Mouse (Mus musculus): ENCODE measurements around the gene Gemin2.
"Not testable (repeated sequence)": the region's sequence is repeated elsewhere in the genome, so short reads cannot be mapped to it uniquely, and the experiment has no call there.

The Gemin2 gene

DNA sequence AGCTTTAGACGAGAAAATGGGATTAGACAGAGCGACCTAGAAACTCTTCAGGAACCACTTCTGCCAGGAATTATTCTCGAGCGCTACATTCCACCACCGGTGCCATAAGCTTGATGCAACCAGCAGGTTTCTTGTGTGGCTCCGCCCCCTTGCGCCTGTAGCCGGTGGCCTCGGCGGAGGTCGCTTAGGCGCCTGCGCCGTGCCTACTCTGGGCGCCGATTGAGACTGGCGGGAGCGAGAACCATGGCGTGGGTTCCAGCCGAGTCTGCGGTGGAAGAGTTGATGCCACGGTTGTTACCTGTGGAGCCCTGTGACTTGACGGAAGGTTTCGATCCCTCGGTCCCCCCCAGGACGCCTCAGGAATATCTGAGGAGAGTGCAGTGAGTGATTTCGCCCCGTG is at the start of gene Gemin2:
Gene Gemin2, plus strand, starts transcription at position 160 of the 400 bp plus-strand sequence.
- peak; percentile 88 for DNase-seq (ENCODE audit: extremely low read depth, insufficient read length, low spot score)

- DNase-seq (ENCODE audit: extremely low read depth, insufficient read length, low spot score), result no peak
These were observed 48.6 kb upstream of the Gemin2 start for GRCm38 (mm10) chr12:58964583-58964982.

DNA sequence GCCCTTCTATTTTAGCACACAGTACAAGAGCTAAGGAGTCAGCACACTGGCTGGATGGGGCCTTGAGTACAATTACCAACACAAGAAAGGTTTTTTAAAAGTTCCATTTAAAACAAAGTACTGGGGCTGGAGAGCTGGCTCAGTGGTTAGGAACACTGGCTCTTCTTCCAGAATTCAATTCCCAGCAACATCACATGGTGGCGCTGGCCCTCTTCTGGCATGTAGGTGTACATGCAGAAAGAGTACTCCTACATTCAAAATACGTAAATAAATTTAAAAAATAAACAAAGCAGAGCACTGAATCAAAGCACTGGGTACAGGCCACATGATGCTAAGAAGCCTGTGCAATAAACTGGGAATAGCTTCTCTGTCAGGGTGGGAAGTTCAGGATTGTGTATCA is 36.2 kb upstream of the Gemin2 start:
- DNase-seq (ENCODE audit: extremely low read depth, insufficient read length, low spot score), result no peak

DNA sequence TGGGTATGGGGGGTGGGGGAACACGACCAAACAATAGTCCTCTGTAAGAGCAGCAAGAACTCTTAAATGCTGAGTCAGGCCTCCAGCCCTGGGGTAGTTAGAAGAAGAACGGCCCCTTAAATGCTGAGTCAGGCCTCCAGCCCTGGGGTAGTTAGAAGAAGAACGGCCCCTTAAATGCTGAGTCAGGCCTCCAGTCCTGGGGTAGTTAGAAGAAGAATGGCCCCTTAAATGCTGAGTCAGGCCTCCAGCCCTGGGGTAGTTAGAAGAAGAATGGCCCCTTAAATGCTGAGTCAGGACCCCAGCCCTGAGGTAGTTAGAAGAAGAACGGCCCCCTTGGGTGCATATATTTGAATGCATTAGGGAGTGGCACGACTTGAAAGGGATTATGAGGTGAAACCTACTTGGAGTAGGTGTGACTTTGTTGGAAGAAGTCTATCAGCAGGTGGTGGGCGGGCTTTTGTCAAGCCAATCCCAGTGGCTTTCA is 32.0 kb upstream of the Gemin2 start:
- not testable (repeated sequence) for DNase-seq (ENCODE audit: extremely low read depth, insufficient read length, low spot score)

DNA sequence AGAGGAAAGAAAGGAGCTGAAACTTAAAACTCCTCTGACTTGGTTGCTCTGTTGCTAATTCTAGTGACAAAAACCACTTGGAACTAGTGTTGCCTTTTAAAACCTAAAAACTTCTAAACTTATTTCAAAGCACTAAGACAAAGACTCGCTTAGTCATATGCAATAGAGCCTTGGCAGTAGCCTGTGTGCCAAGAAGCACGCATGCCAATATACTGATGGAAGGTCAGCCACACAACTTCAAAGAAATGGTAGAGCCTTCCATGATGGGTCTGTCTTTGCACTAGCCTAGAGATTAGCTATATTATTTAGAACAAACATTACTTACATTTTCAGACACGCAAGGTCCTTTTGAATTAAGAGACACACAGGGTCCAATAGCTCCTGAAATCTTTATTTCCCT is 27.4 kb upstream of the Gemin2 start:
- DNase-seq (ENCODE audit: extremely low read depth, insufficient read length, low spot score), result no peak

DNA sequence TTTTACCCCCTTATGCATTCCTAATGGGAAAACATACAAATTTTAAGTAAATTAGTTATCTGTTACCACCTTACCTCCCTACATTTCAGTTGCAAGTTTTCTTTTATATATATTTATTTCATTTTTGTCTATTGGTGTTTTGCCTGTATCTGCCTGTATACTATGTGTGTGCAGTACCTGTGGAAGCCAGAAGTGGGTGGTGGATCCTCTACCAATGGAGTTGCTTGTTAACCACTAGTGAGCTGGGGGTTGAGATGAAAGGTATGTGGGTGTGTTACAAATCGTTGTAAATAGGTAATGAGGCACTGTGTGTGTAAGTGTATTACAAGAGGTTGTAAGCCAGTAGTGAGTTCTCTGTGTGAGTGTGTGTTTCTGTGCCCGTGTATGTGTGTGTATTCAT is 2.7 kb upstream of the Gemin2 start:
- DNase-seq (ENCODE audit: extremely low read depth, insufficient read length, low spot score), result peak; percentile 13

DNA sequence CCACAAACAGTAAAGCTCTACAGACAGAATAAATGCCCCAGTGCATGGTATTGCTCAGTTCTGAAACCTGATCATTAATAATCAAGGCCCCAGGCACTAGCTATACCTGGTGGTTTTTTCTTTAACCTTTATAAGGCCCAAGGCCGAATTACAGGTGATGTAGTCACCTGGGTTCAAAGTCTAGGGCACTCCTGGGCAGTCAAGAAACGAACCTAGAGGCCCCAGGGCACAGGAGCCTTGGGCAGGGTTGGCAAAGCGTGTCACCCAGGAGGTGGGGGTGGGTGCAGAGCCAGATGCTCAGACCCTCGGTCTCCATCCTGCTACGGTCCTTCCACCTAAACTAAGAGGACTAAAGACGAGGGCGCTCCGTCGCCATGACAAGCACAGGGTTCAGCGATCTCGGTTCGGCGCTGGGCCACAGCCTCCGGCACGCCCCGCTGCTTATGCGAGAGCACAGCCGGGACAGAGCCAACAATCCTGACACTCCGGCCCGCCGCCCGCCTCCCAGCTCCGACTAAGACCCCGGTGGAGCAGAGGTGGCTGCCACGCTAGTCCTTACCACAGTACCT is 1.8 kb upstream of the Gemin2 start:
- DNase-seq (ENCODE audit: extremely low read depth, insufficient read length, low spot score), result no peak

- peak; percentile 99 for DNase-seq (ENCODE audit: extremely low read depth, insufficient read length, low spot score)
These were observed 1.1 kb upstream of the Gemin2 start, which contains the start of gene Sec23a for GRCm38 (mm10) chr12:59011844-59012709. Sec23a (minus strand) TSS chr12:59012017.

DNA sequence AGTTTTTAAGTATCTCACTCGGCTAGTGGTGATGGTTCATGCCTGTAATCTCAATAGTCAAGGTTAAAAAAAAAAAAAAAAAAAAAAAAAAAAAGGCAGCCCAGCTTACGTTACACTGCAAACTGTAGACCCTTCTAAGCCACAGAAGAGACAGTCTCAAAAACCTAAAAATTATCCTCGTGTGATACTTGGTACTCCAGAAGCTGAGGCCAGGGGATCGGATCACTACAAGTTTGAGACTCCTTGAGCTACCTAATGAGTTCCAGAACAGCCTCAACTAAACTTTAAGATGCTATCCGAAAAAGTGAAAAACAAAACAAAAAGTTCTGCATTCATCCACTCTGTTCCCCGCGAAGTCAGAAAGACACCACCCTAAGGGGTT is 492 bp upstream of the Gemin2 start:
- DNase-seq (ENCODE audit: extremely low read depth, insufficient read length, low spot score), result no peak

DNA sequence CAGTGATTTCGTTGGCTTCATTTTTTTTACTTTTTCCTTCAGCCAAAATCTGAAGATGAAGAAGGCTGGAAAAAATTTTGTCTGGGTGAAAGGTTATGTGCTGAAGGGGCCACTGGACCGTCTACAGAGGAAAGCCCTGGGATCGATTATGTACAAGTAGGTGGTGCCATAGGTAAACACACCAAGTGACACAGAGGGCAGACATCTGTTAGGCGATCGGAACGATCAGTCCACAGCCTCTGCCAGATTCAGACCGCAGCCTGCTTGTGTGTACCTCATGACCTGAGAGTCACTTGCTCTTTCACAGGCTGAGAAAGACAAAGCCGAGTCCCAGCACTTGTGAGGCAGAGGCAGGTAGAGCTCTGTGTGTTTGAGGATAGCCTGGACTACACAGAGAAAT is 4.8 kb downstream of the Gemin2 start:
- no peak for DNase-seq (ENCODE audit: extremely low read depth, insufficient read length, low spot score)

DNA sequence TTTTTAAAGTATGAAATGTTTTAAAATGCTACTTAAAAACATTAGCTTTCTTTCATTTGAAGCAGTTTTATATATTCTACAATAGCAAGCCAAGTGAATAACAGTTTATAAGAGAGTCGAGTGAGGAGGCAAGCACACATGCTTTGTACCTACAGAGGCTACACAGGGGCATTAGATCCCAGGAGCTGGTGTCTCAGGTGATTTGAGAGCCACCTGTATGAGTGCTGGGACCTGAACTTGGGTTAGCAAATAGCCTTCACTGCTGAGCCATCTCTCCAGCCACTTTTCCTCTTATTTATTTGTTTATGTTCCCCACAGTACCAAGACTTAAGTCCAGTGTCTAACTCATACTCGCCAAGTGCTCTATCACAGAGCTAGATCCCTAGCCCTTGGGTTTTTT is 6.7 kb downstream of the Gemin2 start:
- DNase-seq (ENCODE audit: extremely low read depth, insufficient read length, low spot score), result no peak

GRCm38 (mm10) chr12:59021306-59021705 is 8.1 kb downstream of the Gemin2 start:
- DNase-seq (ENCODE audit: extremely low read depth, insufficient read length, low spot score), result no peak

- no peak for DNase-seq (ENCODE audit: extremely low read depth, insufficient read length, low spot score)
These were observed 18.9 kb downstream of the Gemin2 start for GRCm38 (mm10) chr12:59032101-59032500.

GRCm38 (mm10) chr12:59039162-59039970 is 26.2 kb downstream of the Gemin2 start:
- DNase-seq (ENCODE audit: extremely low read depth, insufficient read length, low spot score), result no peak

DNA sequence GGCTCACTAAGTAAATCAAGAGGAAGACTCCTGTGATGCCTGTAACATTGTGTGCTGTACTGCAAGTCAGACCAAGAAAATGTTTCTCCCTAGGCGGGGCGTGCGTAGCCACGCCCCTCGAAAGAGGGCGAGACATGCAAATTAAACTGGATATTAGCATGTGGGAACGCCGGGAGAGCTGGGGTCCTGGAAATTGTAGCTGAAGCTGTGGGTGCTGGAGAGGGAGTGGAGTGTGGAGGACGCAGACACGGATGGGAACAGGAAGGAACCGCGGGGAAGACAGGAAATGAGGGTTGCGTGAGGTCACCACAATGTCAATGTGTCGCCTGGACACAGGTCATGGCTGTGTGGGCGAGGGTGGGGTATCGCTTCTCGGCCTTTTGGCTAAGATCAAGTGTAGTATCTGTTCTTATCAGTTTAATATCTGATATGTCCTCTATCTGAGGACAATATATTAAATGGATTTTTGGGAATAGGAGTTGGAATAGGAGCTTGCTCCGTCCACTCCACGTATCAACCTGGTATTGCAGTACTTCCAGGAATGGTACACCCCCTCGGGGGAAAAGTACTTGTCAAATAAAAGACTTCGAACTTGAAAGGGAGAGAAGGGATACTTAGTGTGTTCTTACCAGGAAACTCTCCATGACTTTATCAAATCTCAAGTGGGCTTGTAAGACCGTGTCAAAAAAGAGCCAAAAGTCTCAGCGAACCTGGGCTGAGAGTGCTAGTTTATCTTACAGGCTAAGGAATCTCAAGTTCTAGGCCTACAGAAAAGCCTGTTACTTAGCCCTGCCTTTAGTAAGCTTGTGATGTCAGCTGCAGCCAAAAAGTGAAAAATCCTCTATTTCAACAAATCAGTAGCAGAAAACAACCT is 27.0 kb downstream of the Gemin2 start:
- peak; percentile 15 for DNase-seq (ENCODE audit: extremely low read depth, insufficient read length, low spot score)

- DNase-seq (ENCODE audit: extremely low read depth, insufficient read length, low spot score), result no peak
These were observed 27.7 kb downstream of the Gemin2 start for GRCm38 (mm10) chr12:59040851-59041250.

- DNase-seq (ENCODE audit: extremely low read depth, insufficient read length, low spot score), result no peak
These were observed 39.3 kb downstream of the Gemin2 start for GRCm38 (mm10) chr12:59052470-59052869.

GRCm38 (mm10) chr12:59053166-59053565 is 40.0 kb downstream of the Gemin2 start:
- no peak for DNase-seq (ENCODE audit: extremely low read depth, insufficient read length, low spot score)

DNA sequence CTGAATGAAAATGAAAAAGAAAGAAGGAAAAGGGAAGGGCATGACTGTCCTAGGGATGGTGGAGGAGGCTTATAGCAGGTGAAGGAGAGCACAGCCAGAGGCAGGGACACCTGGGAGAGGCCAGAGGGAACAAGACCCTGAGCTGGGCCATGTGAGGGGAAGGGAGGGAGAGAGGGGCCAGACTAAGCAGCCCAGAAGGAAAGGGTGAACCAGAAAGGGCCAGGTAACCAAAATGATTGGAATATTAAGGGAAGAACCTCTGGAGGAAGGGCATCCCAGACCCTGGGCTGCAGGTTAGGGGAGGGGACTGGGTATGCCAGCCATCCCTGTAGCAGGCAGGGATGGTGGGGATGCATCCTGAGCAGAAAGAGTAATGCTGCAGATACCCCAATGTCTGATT is 40.8 kb downstream of the Gemin2 start:
- DNase-seq (ENCODE audit: extremely low read depth, insufficient read length, low spot score), result no peak

DNA sequence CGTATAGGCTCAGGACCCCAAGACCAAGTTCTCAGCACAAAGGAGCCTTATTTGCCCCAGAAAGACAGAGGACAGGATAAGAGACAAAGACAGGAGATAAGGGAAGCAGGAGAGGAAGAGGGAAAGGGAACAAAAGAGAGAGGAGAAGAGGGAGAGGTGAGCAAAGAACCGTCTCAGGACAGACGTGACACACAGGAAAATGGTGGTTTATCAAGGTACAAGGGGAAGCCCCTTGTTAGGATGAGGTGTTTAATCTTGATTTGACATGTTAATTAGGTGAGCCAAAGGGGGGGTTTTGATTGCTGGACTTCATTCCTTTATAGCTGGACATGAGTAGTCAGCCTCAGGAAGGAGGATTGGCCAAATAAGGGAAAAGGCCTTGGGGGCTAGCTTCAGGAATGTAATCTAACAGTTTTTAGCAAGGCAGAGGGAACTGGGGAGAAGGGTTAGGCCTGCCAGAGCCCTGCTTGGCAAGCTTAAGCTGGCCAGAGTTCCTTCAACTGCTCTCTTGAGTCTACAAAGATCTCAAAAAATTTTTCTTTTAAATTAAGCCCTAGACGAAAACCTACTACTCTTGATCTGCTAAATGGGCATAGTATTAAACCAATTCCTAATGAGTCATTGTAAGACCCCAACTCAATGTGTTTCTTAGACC is 42.1 kb downstream of the Gemin2 start:
- DNase-seq (ENCODE audit: extremely low read depth, insufficient read length, low spot score), result no peak
